Mouse (Mus musculus): Measurements from ENCODE around the gene Rab40c. TPM values are rescaled to one million over a fixed set of nuclear protein-coding genes. Genes with fewer than 3 reads are reported as not detected.

Rab40c gene
- polyA plus RNA-seq, 1 experiment from 2014 or later, result 19.3 TPM

DNA sequence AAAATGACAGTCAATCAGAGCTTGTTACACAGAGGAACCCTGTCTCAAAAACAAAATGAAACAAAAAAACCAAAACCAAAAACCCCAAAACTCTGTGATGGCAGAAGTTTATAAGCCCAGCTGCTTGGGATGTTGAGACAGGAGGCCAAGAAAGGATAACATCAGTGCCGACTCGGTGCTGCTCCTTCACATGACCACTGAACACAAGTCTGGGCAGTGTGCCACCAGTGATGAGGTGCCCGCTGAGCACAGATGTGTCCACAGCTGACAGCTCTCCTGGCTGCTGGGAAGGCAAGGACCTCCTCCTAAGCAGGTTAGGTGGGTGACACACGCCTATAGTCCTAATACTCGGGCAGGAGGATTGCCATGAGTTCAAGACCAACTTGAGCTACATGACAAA is 2.6 kb upstream of the Rab40c start:
- Histone ChIP-seq H3K9ac (replicated peaks; ENCODE audit: low read depth) (no peak overlapping the region), H3K9me3 (ENCODE audit: low read length) (no peaks in the 10 kb centered on the region), H3K4me2 (replicated peaks; ENCODE audit: low read depth, low read length) (no peak overlapping the region), H3K4me1 (ENCODE audit: insufficient read depth, low read depth, low read length) (0 out of 2 replicates have a peak, but pooled peaks cover 6% of the 10 kb centered on the region), H3K36me3 (ENCODE audit: insufficient read depth, low read length) (peaks cover 8% of the 10 kb centered on the region; the same call in 1 of the 2 replicates), H3K27me3 (replicated peaks; ENCODE audit: insufficient read depth, low read length) (no peaks in the 10 kb centered on the region), H3K27ac (ENCODE audit: low read length) (no peak overlapping the region), H3K4me3 (ENCODE audit: low read depth, low read length) (no peak overlapping the region)
- 59% methylated on average over 5 of the region's 5 CpGs for WGBS
- DNase-seq (ENCODE audit: low spot score), result no peak
- ATAC-seq, result no peak
- no peak for TF ChIP-seq EP300 (IDR thresholded peaks at IDR 0.05)
- no peak for TF ChIP-seq CTCF (IDR thresholded peaks at IDR 0.05)

DNA sequence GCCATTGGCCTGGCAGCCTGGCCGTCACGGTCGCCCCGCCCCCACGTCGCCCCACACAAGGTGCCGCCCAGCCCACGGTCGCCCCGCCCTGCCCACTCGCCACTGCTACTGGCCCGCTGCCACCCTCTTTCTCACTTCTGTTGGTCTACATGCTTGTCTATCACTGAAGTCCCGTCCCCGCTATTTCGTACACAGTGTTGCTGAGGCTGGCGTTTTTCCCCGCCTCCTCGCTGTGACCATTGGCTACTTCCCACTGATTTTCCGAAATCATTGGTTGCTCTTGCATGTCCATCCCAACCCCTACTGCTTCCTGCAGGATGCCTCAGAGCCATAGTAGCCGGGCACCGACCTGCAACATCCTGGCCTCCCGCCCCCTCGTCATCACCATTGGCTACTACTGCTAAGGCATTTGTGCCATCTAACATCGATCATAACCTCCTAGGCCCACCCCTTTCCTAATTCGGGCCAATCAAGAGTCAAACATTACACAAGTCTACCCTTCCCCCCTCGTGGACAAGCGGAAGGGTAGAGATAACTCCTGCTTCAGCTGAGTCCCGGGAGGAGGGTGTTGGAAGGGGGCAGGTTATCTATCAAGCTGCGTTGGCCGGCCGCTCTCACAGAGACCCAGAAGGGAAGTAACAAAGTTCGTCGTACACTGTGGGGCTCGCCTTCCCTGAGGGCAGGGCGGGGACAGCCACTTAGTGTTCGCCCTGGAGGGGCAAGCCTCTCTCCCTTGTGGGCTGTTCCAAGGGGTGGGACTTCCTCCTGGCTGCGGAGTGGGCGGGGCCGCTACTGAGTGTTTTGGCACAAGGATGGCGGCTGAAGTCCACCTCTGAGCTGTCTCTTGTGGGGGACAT is 487 bp upstream of the Rab40c start:
- TF ChIP-seq CTCF (IDR thresholded peaks at IDR 0.05), result no peak; the same call in 1 of the 2 replicates
- TF ChIP-seq EP300 (IDR thresholded peaks at IDR 0.05), result peak; percentile 88
- Histone ChIP-seq H3K4me3 (ENCODE audit: low read depth, low read length) (peak overlapping the region; percentile 95), H3K9ac (replicated peaks; ENCODE audit: low read depth) (peak overlapping the region; percentile 43), H3K4me2 (replicated peaks; ENCODE audit: low read depth, low read length) (peak overlapping the region; percentile 94), H3K36me3 (ENCODE audit: insufficient read depth, low read length) (no peaks in the 10 kb centered on the region), H3K9me3 (ENCODE audit: low read length) (no peaks in the 10 kb centered on the region), H3K4me1 (ENCODE audit: insufficient read depth, low read depth, low read length) (0 out of 2 replicates have a peak, but pooled peaks cover 8% of the 10 kb centered on the region), H3K27ac (ENCODE audit: low read length) (peak overlapping the region; percentile 95), H3K27me3 (replicated peaks; ENCODE audit: insufficient read depth, low read length) (no peaks in the 10 kb centered on the region)
- ATAC-seq, result peak; percentile 95
- peak; percentile 100 for DNase-seq (ENCODE audit: low spot score)
- under 1% methylated on average over 31 of the region's 40 CpGs for WGBS

DNA sequence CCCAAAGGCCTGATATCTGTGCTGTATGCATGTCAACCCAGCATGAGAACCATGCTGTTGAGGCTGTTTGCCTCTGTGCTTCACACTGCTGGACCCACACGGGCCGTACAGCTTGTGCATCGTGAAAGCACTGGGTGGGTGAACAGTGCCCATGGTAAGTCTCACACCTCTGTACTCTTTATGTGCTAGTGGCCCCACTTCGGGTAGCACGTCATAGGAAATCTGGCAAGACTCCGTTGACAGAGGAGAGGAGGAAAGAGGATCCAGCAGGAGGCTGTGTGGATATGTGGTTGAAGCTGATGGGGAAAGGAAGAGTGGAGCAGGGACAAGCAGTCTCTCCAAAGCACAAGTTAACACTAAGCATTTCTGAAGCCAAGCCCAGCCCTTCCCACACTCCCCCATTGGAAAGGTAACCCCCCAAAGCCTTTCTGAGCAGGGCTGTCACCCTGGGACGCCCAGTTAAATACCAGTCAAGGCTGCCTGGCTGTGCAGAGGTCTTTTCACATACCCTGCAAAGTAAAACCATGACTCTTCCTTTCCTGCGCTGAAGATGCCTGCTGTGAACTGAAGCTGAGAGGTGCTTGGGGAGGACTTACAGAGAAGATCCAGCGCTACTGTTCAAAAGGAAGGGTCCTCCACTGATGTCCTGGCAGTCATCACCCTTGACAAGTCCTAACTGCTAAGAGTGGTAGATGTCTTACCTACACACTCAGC is 1.3 kb downstream of the Rab40c start:
- H3K27me3 ChIP-seq (replicated peaks; ENCODE audit: insufficient read depth, low read length), result no peaks in the 10 kb centered on the region

DNA sequence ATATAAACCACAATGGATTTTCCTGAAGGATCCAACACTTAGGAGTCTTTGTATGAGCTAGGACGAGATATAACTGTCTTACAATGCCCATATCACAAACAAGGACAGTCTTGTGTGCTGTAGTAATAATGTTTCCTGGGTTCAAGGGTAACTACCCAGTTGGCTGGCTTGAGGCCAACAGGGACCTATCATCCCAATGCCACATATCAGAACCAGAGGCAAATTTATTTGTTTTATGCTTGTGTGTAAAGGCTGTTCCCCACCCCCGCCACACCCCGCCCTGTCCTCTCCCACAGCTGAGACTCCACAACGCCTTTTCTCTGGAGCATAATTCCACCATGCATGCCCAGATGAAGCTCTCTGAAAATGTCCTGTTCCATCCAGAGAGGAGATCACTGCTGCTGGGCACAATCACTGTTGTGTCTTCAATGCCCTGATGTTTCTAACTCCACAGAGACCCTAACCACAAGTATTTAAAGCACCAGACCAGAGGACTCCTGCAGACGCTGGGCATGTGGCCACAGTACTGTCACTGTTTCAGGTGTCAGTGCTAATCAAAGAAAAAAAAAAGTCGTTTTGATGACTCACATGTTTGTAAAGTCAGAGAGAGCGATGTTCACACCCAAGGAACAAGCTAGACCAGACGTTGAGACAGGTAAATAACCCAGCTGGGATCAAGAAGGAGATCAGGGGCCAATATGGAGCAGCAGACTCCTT is 2.4 kb downstream of the Rab40c start:
- TF ChIP-seq EP300 (IDR thresholded peaks at IDR 0.05) (no peak), CTCF (IDR thresholded peaks at IDR 0.05) (no peak)
- no peaks in the 10 kb centered on the region for H3K9me3 ChIP-seq (ENCODE audit: low read length)
- ATAC-seq (no peak), DNase-seq (ENCODE audit: low spot score) (no peak)
- H3K27ac ChIP-seq (ENCODE audit: low read length), result no peak overlapping the region
- H3K9ac ChIP-seq (replicated peaks; ENCODE audit: low read depth), result no peak overlapping the region
- no peak overlapping the region for H3K4me2 ChIP-seq (replicated peaks; ENCODE audit: low read depth, low read length)
- H3K27me3 ChIP-seq (replicated peaks; ENCODE audit: insufficient read depth, low read length), result no peaks in the 10 kb centered on the region
- H3K4me1 ChIP-seq (ENCODE audit: insufficient read depth, low read depth, low read length), result peaks cover 8% of the 10 kb centered on the region; the same call in 1 of the 2 replicates
- 70% methylated on average over 8 of the region's 8 CpGs for WGBS
- no peak overlapping the region for H3K4me3 ChIP-seq (ENCODE audit: low read depth, low read length)
- no peaks in the 10 kb centered on the region for H3K36me3 ChIP-seq (ENCODE audit: insufficient read depth, low read length)

More for the DNA sequence above, 1.3 kb downstream of the Rab40c start:
- H3K36me3 ChIP-seq (ENCODE audit: insufficient read depth, low read length), result no peaks in the 10 kb centered on the region
- H3K4me2 ChIP-seq (replicated peaks; ENCODE audit: low read depth, low read length), result peak overlapping the region; percentile 94
- H3K27ac ChIP-seq (ENCODE audit: low read length), result 0 out of 2 replicates have a peak overlapping the region, but pooled peaks have one; percentile 82
- peak overlapping the region; percentile 79 for H3K9ac ChIP-seq (replicated peaks; ENCODE audit: low read depth)
- DNase-seq (ENCODE audit: low spot score) (no peak), ATAC-seq (no peak)
- peak overlapping the region; percentile 95; the same call in 1 of the 2 replicates for H3K4me3 ChIP-seq (ENCODE audit: low read depth, low read length)
- H3K4me1 ChIP-seq (ENCODE audit: insufficient read depth, low read depth, low read length), result peaks cover 8% of the 10 kb centered on the region; the same call in 1 of the 2 replicates
- TF ChIP-seq EP300 (IDR thresholded peaks at IDR 0.05), result no peak
- no peak for TF ChIP-seq CTCF (IDR thresholded peaks at IDR 0.05)
- WGBS, result 77% methylated on average over 9 of the region's 9 CpGs
- H3K9me3 ChIP-seq (ENCODE audit: low read length), result no peaks in the 10 kb centered on the region

DNA sequence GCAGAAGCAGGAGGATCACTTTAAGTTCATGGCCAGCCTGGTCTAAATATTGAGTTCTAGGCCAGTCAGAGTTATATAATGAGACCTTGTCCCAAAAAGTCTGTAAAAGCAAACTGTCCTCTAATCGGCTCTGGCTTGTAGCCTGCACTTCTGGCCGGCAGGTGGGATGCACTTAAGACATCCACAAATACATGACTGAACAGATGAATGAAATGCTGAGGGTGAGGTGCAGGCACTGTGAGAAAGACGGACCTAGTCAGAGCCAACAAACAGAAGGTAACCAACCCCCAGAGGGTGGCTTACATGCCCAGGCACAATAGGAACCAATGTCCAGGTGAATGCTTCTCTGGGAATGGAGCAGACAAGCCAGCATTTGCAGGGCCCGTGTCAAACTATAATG is 5.2 kb downstream of the Rab40c start:
- TF ChIP-seq CTCF (IDR thresholded peaks at IDR 0.05), result no peak
- no peak overlapping the region for H3K4me2 ChIP-seq (replicated peaks; ENCODE audit: low read depth, low read length)
- H3K36me3 ChIP-seq (ENCODE audit: insufficient read depth, low read length), result no peaks in the 10 kb centered on the region
- H3K9me3 ChIP-seq (ENCODE audit: low read length), result no peaks in the 10 kb centered on the region
- H3K9ac ChIP-seq (replicated peaks; ENCODE audit: low read depth), result no peak overlapping the region
- H3K4me3 ChIP-seq (ENCODE audit: low read depth, low read length), result no peak overlapping the region
- peak overlapping the region; percentile 10; the same call in 1 of the 2 replicates for H3K27ac ChIP-seq (ENCODE audit: low read length)
- ATAC-seq (no peak), DNase-seq (ENCODE audit: low spot score) (no peak)
- no peaks in the 10 kb centered on the region for H3K27me3 ChIP-seq (replicated peaks; ENCODE audit: insufficient read depth, low read length)
- WGBS, result 66% methylated on average over 4 of the region's 4 CpGs
- H3K4me1 ChIP-seq (ENCODE audit: insufficient read depth, low read depth, low read length), result peaks cover 8% of the 10 kb centered on the region; the same call in 1 of the 2 replicates

All from lung, postnatal 0 days (tissue).